Mouse (Mus musculus): ENCODE results near the gene Whamm. TPM values are rescaled to one million over a fixed set of nuclear protein-coding genes. Genes with fewer than 3 reads are reported as not detected.
A peak's percentile ranks its signal among the peaks of the same experiment; 100 is the strongest.

Gene Whamm
- polyA plus RNA-seq, 1 experiment, result 29.6 TPM

GRCm38 (mm10) chr7:81570271-81570670, 795 bp upstream of the Whamm start:
- Histone ChIP-seq H3K9me3 (no peaks in the 10 kb centered on the region), H3K4me1 (peaks cover 44% of the 10 kb centered on the region), H3K36me3 (replicated peaks; ENCODE audit: low read length) (peaks cover 17% of the 10 kb centered on the region), H3K27me3 (replicated peaks) (peaks cover 3% of the 10 kb centered on the region), H3K4me3 (replicated peaks) (no peak overlapping the region)
- TF ChIP-seq FLI1 (IDR thresholded peaks at IDR 0.05; ENCODE audit: low read length), result no peak
- TF ChIP-seq GATA1 (IDR thresholded peaks at IDR 0.05; ENCODE audit: borderline replicate concordance, low read length), result no peak

GRCm38 (mm10) chr7:81570752-81571107, 336 bp upstream of the Whamm start:
- Histone ChIP-seq H3K9me3 (no peaks in the 10 kb centered on the region), H3K4me1 (peaks cover 44% of the 10 kb centered on the region), H3K36me3 (replicated peaks; ENCODE audit: low read length) (peaks cover 22% of the 10 kb centered on the region), H3K4me3 (replicated peaks) (peak overlapping the region; percentile 94), H3K27me3 (replicated peaks) (no peaks in the 10 kb centered on the region)
- TF ChIP-seq FLI1 (IDR thresholded peaks at IDR 0.05; ENCODE audit: low read length) (no peak), GATA1 (IDR thresholded peaks at IDR 0.05; ENCODE audit: borderline replicate concordance, low read length) (no peak)

GRCm38 (mm10) chr7:81571941-81572441, 925 bp downstream of the Whamm start:
- Histone ChIP-seq H3K4me1 (peaks cover 53% of the 10 kb centered on the region), H3K9me3 (no peaks in the 10 kb centered on the region), H3K4me3 (replicated peaks) (peak overlapping the region; percentile 94), H3K36me3 (replicated peaks; ENCODE audit: low read length) (peaks cover 35% of the 10 kb centered on the region), H3K27me3 (replicated peaks) (no peaks in the 10 kb centered on the region)
- TF ChIP-seq FLI1 (IDR thresholded peaks at IDR 0.05; ENCODE audit: low read length), result no peak
- no peak for TF ChIP-seq GATA1 (IDR thresholded peaks at IDR 0.05; ENCODE audit: borderline replicate concordance, low read length)

GRCm38 (mm10) chr7:81572610-81573268, 1.7 kb downstream of the Whamm start:
- H3K4me1 ChIP-seq, result peaks cover 55% of the 10 kb centered on the region
- peak overlapping the region; percentile 94 for H3K4me3 ChIP-seq (replicated peaks)
- TF ChIP-seq GATA1 (IDR thresholded peaks at IDR 0.05; ENCODE audit: borderline replicate concordance, low read length) (no peak; the same call in 2 of the 3 replicates), FLI1 (IDR thresholded peaks at IDR 0.05; ENCODE audit: low read length) (no peak)
- no peaks in the 10 kb centered on the region for H3K27me3 ChIP-seq (replicated peaks)
- H3K36me3 ChIP-seq (replicated peaks; ENCODE audit: low read length), result peaks cover 42% of the 10 kb centered on the region
- H3K9me3 ChIP-seq, result no peaks in the 10 kb centered on the region

- TF ChIP-seq FLI1 (IDR thresholded peaks at IDR 0.05; ENCODE audit: low read length) (no peak), GATA1 (IDR thresholded peaks at IDR 0.05; ENCODE audit: borderline replicate concordance, low read length) (no peak)
- H3K4me3 ChIP-seq (replicated peaks), result peak overlapping the region; percentile 94
- peaks cover 62% of the 10 kb centered on the region for H3K4me1 ChIP-seq
- peaks cover 49% of the 10 kb centered on the region for H3K36me3 ChIP-seq (replicated peaks; ENCODE audit: low read length)
- no peaks in the 10 kb centered on the region for H3K9me3 ChIP-seq
- H3K27me3 ChIP-seq (replicated peaks), result no peaks in the 10 kb centered on the region
Observed at GRCm38 (mm10) chr7:81573397-81573796, 2.3 kb downstream of the Whamm start.

- Histone ChIP-seq H3K4me3 (replicated peaks) (peak overlapping the region; percentile 94), H3K9me3 (no peaks in the 10 kb centered on the region), H3K27me3 (replicated peaks) (no peaks in the 10 kb centered on the region), H3K4me1 (peaks cover 66% of the 10 kb centered on the region), H3K36me3 (replicated peaks; ENCODE audit: low read length) (peaks cover 53% of the 10 kb centered on the region)
- no peak for TF ChIP-seq FLI1 (IDR thresholded peaks at IDR 0.05; ENCODE audit: low read length)
- no peak for TF ChIP-seq GATA1 (IDR thresholded peaks at IDR 0.05; ENCODE audit: borderline replicate concordance, low read length)
Observed at GRCm38 (mm10) chr7:81573821-81574220, 2.8 kb downstream of the Whamm start.

- Histone ChIP-seq H3K9me3 (no peaks in the 10 kb centered on the region), H3K4me3 (replicated peaks) (peak overlapping the region; percentile 50), H3K4me1 (peaks cover 65% of the 10 kb centered on the region), H3K36me3 (replicated peaks; ENCODE audit: low read length) (peaks cover 71% of the 10 kb centered on the region), H3K27me3 (replicated peaks) (no peaks in the 10 kb centered on the region)
- TF ChIP-seq GATA1 (IDR thresholded peaks at IDR 0.05; ENCODE audit: borderline replicate concordance, low read length) (no peak), FLI1 (IDR thresholded peaks at IDR 0.05; ENCODE audit: low read length) (no peak)
Observed at GRCm38 (mm10) chr7:81575606-81576005, 4.5 kb downstream of the Whamm start.

GRCm38 (mm10) chr7:81577872-81578271, 6.8 kb downstream of the Whamm start:
- Histone ChIP-seq H3K27me3 (replicated peaks) (no peaks in the 10 kb centered on the region), H3K9me3 (no peaks in the 10 kb centered on the region), H3K4me3 (replicated peaks) (no peak overlapping the region), H3K4me1 (peaks cover 64% of the 10 kb centered on the region), H3K36me3 (replicated peaks; ENCODE audit: low read length) (peaks cover 89% of the 10 kb centered on the region)
- TF ChIP-seq FLI1 (IDR thresholded peaks at IDR 0.05; ENCODE audit: low read length), result no peak

- no peaks in the 10 kb centered on the region for H3K27me3 ChIP-seq (replicated peaks)
- peaks cover 59% of the 10 kb centered on the region for H3K4me1 ChIP-seq
- no peak for TF ChIP-seq FLI1 (IDR thresholded peaks at IDR 0.05; ENCODE audit: low read length)
- TF ChIP-seq GATA1 (IDR thresholded peaks at IDR 0.05; ENCODE audit: borderline replicate concordance, low read length), result no peak
- no peaks in the 10 kb centered on the region for H3K9me3 ChIP-seq
- H3K36me3 ChIP-seq (replicated peaks; ENCODE audit: low read length), result peaks cover 93% of the 10 kb centered on the region
- H3K4me3 ChIP-seq (replicated peaks), result peak overlapping the region; percentile 66
Observed at GRCm38 (mm10) chr7:81578413-81578812, 7.3 kb downstream of the Whamm start.

GRCm38 (mm10) chr7:81579312-81579711, 8.2 kb downstream of the Whamm start:
- H3K4me3 ChIP-seq (replicated peaks), result no peak overlapping the region
- peaks cover 92% of the 10 kb centered on the region for H3K36me3 ChIP-seq (replicated peaks; ENCODE audit: low read length)

More at GRCm38 (mm10) chr7:81579312-81579711, 8.2 kb downstream of the Whamm start:
- TF ChIP-seq GATA1 (IDR thresholded peaks at IDR 0.05; ENCODE audit: borderline replicate concordance, low read length), result no peak
- TF ChIP-seq FLI1 (IDR thresholded peaks at IDR 0.05; ENCODE audit: low read length), result no peak
- Histone ChIP-seq H3K9me3 (no peaks in the 10 kb centered on the region), H3K4me1 (peaks cover 54% of the 10 kb centered on the region), H3K27me3 (replicated peaks) (no peaks in the 10 kb centered on the region)
